24 mouse cellular contexts compared by ENCODE assay signal in the genomic region with DNA sequence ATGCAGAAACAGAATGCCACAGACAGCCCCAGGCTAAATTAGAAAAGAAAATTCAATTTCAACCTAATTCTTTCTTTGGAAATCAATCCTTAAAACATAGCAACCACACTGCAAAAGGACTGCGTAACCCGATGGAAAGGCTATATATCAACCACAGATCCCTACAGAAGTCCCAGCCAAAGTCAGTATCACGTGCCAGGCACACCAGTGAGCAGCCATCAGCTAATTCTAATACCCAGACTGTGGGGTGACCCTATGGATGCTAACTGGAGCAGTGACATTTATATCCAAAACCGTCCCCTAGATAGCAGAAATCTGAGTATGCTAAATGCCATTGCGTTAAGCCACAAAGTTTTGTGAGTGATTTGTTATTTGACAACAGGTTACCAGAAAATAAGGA.
DNase-seq lines count a peak whose midpoint lies in the region; ATAC-seq lines count a peak whose summit lies in the region.
"Had no signal": no experiment of that assay in that cellular context is flagged by ENCODE, and none has a peak within 500 bp of the region (broad histone marks: within the 10 kb centered on the region; RNA-seq: fewer than 3 reads in every experiment).

No protein-coding gene starts in this region.

- no peak overlapping the region for H3K9ac ChIP-seq in heart, embryonic 11.5 days (ENCODE audit: low read depth, low read length)
- no peak overlapping the region for H3K9ac ChIP-seq in kidney, embryonic 14.5 days (ENCODE audit: low read depth, low read length)
- H3K9ac ChIP-seq: embryonic facial prominence, embryonic 12.5 days; embryonic facial prominence, embryonic 15.5 days; forebrain, postnatal 0 days; heart, embryonic 12.5 days; heart, embryonic 15.5 days; hindbrain, embryonic 13.5 days had no signal

- H3K9me3 ChIP-seq in heart, embryonic 11.5 days (replicated peaks; ENCODE audit: control insufficient read depth, low read length): no peaks in the 10 kb centered on the region
- no peaks in the 10 kb centered on the region for H3K9me3 ChIP-seq in kidney, embryonic 14.5 days (ENCODE audit: control insufficient read depth, low read length)
- H3K9me3 ChIP-seq: embryonic facial prominence, embryonic 12.5 days; embryonic facial prominence, embryonic 15.5 days; heart, embryonic 12.5 days; heart, embryonic 15.5 days; hindbrain, embryonic 10.5 days; hindbrain, embryonic 13.5 days had no signal

- H3K4me1 ChIP-seq in heart, embryonic 11.5 days (ENCODE audit: control insufficient read depth, insufficient read depth, low read length): no peaks in the 10 kb centered on the region
- H3K4me1 ChIP-seq in kidney, embryonic 14.5 days (ENCODE audit: control insufficient read depth, insufficient read depth, low read length): no peaks in the 10 kb centered on the region
- H3K4me1 ChIP-seq: embryonic facial prominence, embryonic 15.5 days; heart, embryonic 12.5 days; heart, embryonic 15.5 days; hindbrain, embryonic 10.5 days; hindbrain, embryonic 13.5 days had no signal

- H3K4me3 ChIP-seq in heart, embryonic 11.5 days (ENCODE audit: low read depth, low read length): no peak overlapping the region
- H3K4me3 ChIP-seq in kidney, embryonic 14.5 days (ENCODE audit: low read length): no peak overlapping the region
- H3K4me3 ChIP-seq: embryonic facial prominence, embryonic 12.5 days; embryonic facial prominence, embryonic 15.5 days; heart, embryonic 12.5 days; heart, embryonic 15.5 days; hindbrain, embryonic 10.5 days; hindbrain, embryonic 13.5 days had no signal

- intact Hi-C loops in left cerebral cortex, postnatal 4 days (cut with DNase I): no loop called here
- intact Hi-C loops in left cerebral cortex, postnatal 10 days (cut with DNase I): no loop called here

- ATAC-seq in cerebellum, adult (ENCODE audit: insufficient number of reproducible peaks, low FRiP score, low TSS enrichment): no peak
- ATAC-seq in heart, embryonic 11.5 days (replicated peaks; ENCODE audit: insufficient number of reproducible peaks, low FRiP score, low TSS enrichment): no peak
- peak; percentile 77 for ATAC-seq in kidney, embryonic 14.5 days (ENCODE audit: low FRiP score, low TSS enrichment)
- ATAC-seq: forebrain, postnatal 0 days had no signal

- 82% methylated on average over 5 of the region's 5 CpGs for WGBS in heart, embryonic 11.5 days (ENCODE audit: insufficient replicate concordance)
- 52% methylated on average over 5 of the region's 5 CpGs for WGBS in kidney, embryonic 14.5 days

- H3K27me3 ChIP-seq in heart, embryonic 11.5 days (ENCODE audit: control insufficient read depth, insufficient read depth, low read length): no peaks in the 10 kb centered on the region
- no peaks in the 10 kb centered on the region for H3K27me3 ChIP-seq in kidney, embryonic 14.5 days (ENCODE audit: control insufficient read depth, insufficient read depth, low read length)
- H3K27me3 ChIP-seq: embryonic facial prominence, embryonic 12.5 days; embryonic facial prominence, embryonic 15.5 days; heart, embryonic 12.5 days; heart, embryonic 15.5 days; hindbrain, embryonic 13.5 days had no signal

- peak; percentile 37 to 52 for DNase-seq in cerebellum, postnatal 10 days
- DNase-seq in heart, adult 11 months: peak; percentile 24
- no peak for DNase-seq in kidney, postnatal 4 days
- peak; percentile 13 for DNase-seq in left cerebral cortex, postnatal 4 days
- no peak for DNase-seq in left cerebral cortex, postnatal 10 days (ENCODE audit: extremely low spot score in 1 of 2, low spot score in 2 of 2)
- DNase-seq: adrenal gland, postnatal 10 days; adrenal gland, postnatal 36 days; cerebellum, adult 11 months; cerebellum, adult 2 months; cerebellum, adult 9-11 months; forebrain, postnatal 0 days; gastrocnemius, postnatal 10 days; gastrocnemius, postnatal 36 days; heart, postnatal 10 days; heart, postnatal 36 days had no signal

- H3K36me3 ChIP-seq in heart, embryonic 11.5 days (ENCODE audit: control insufficient read depth, insufficient read depth, low read length): no peaks in the 10 kb centered on the region
- no peaks in the 10 kb centered on the region for H3K36me3 ChIP-seq in kidney, embryonic 14.5 days (ENCODE audit: control insufficient read depth, insufficient read depth, low read length)
- H3K36me3 ChIP-seq: embryonic facial prominence, embryonic 12.5 days; embryonic facial prominence, embryonic 15.5 days; heart, embryonic 12.5 days; heart, embryonic 15.5 days; hindbrain, embryonic 10.5 days; hindbrain, embryonic 13.5 days had no signal

- H3K4me2 ChIP-seq in heart, embryonic 11.5 days: no peak overlapping the region
- no peak overlapping the region for H3K4me2 ChIP-seq in kidney, embryonic 14.5 days (replicated peaks; ENCODE audit: low read depth, low read length)
- H3K4me2 ChIP-seq: embryonic facial prominence, embryonic 12.5 days; embryonic facial prominence, embryonic 15.5 days; heart, embryonic 12.5 days; heart, embryonic 15.5 days; hindbrain, embryonic 13.5 days had no signal

- H3K27ac ChIP-seq in heart, embryonic 11.5 days (ENCODE audit: low read depth, low read length): no peak overlapping the region
- H3K27ac ChIP-seq in kidney, embryonic 14.5 days (ENCODE audit: low read depth, low read length): no peak overlapping the region
- H3K27ac ChIP-seq: embryonic facial prominence, embryonic 12.5 days; embryonic facial prominence, embryonic 15.5 days; heart, embryonic 15.5 days; hindbrain, embryonic 10.5 days; hindbrain, embryonic 13.5 days had no signal

Comparison
In these comparisons a context has a peak if more than half of its experiments do, and no peak if none do; other contexts are left out.
1. DNase-seq: peak in cerebellum, postnatal 10 days (2 of 2), heart, adult 11 months (single experiment) and left cerebral cortex, postnatal 4 days (single experiment); none in kidney, postnatal 4 days (0 of 2) and left cerebral cortex, postnatal 10 days (0 of 2).